Mouse (Mus musculus): ENCODE results near the gene Kat5. TPM values are rescaled to one million over a fixed set of nuclear protein-coding genes. Genes with fewer than 3 reads are reported as not detected.

Gene Kat5
- 56.5 TPM for polyA plus RNA-seq (2021)

DNA sequence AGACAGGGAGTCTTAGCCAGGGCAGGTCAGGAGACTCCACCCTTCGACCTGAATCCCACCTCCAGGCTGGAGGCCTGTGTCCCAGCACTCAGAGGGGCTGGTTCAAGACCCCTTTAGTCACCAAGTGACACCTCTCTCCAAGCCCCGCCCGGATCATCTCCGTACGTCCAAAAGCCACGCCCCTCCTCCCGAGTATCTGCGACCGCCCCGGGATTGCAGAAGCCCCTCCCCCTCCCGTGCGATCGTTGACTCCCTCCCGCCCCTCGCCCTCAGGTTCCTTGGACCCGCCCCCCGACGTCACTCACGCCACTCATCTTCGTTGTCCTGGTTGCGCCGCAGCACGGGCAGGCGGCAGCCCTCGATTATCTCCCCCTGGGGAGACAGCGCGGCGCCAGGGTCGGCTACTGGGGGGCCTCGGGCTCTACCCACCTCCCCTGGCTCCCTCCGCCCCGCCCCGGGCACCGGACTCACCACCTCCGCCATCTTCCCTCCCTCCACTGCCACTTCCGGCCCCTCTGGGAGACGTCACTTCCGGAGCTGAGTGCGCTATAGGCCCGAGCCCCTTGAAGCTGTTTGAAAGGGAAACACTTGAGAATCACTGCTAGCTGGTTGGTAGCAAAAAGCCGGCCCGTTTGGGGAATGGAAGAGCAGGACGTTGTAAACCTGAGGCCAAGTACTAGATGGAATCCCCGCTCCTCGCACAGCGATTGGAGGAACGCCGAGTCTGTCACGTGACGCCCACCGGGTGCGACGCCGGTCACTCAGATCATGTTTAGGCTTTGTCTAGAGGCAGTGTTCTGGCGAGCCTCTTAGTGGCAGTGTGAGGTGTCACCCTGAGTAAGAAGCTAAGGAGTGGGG is at the start of gene Kat5:
Gene Kat5, minus strand, starts transcription at position 691 of the 858 bp plus-strand sequence.
- ChIA-PET CTCF (interaction anchor here (1.3 to 1.6 kb wide), 2 partner anchors 11 to 41 kb away, joined by 3 to 4 read pairs; no protein-coding TSS in a partner anchor), POLR2A (interaction anchor here (0.5 to 1.0 kb wide), 2 partner anchors 23 to 153 kb away, joined by 3 read pairs; no protein-coding TSS in a partner anchor)
- no peak for TF ChIP-seq CTCF (IDR thresholded peaks at IDR 0.05)
- ATAC-seq (peak; percentile 78), DNase-seq (ENCODE audit: low read depth, low spot score) (peak; percentile 72)
- in situ Hi-C loops (cut with MboI; ENCODE audit: low pct_unique_long_range_greater_than_20kb) = no loop called here
- no peaks in the 10 kb centered on the region for H3K27me3 ChIP-seq

- POLR2A ChIA-PET = no interaction called here
- ATAC-seq = no peak
- in situ Hi-C loops (cut with MboI; ENCODE audit: low pct_unique_long_range_greater_than_20kb) = no loop called here
- DNase-seq (ENCODE audit: low read depth, low spot score) = no peak
- CTCF ChIA-PET = interaction anchor here (0.8 kb wide), 1 partner anchor 9 kb away, joined by 4 read pairs; no protein-coding TSS in a partner anchor
- H3K27me3 ChIP-seq = no peaks in the 10 kb centered on the region
- TF ChIP-seq CTCF (IDR thresholded peaks at IDR 0.05) = no peak
Measured at GRCm38 (mm10) chr19:5654720-5655298, 44.8 kb upstream of the Kat5 start.

DNA sequence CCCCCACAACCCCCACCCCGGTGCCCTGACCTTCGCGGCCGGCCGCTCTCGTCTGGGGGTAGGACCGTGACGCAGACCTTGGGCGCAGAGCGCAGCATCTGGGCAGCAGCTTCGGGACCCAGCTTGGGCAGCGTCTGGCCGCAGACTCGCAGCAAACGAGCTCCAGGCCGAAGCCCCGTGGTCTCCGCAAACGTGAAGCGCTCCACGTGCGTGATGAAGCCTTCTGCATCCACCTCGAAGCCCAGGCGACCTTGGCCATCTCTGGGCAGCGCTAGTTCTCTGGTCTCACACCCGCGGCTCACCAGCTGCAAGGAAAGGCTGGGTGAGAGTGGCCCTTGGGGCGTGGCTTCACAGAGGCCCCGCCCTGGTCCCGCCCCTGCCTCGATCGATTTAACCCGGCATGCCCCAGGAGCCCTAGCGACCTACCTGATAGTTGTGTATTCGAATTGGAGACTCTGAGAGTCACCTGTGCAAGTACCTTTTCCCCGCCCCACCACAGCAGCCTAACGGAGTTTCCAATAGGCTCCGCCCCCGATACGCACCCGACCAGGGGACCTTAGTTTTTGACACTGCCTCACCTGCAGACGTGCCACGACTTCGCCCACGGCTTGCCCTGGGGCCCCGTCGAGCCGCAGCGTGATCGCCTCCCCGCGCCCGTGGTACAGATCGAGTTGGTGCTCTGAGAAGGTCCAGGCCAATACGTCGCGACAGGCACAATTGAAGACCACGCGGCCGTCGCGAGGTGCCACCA is 44.1 kb upstream of the Kat5 start:
- DNase-seq (ENCODE audit: low read depth, low spot score) = no peak
- TF ChIP-seq CTCF (IDR thresholded peaks at IDR 0.05) = no peak
- in situ Hi-C loops (cut with MboI; ENCODE audit: low pct_unique_long_range_greater_than_20kb) = no loop called here
- H3K27me3 ChIP-seq = no peaks in the 10 kb centered on the region
- POLR2A ChIA-PET = no interaction called here
- CTCF ChIA-PET = no interaction called here
- ATAC-seq = no peak

DNA sequence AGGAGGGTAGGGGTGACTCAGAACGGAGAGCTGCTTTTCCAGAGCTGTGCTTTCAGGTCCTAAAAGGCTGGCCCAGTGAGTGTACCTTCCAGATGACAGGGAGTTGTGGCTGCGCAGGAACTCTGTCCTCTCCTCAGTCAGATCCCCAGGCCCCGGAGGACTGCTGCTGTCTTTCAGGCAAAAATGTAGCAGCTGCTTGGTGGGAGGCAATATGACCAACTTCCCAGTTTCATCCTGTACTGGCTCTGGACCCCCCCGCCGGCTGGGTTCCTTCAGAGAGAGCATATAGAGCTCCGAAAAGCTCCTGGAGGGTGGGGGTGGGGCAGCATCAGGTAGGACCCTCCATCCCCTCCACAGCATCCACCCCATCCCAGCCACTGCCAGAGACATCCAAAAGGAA is 42.5 kb upstream of the Kat5 start:
- DNase-seq (ENCODE audit: low read depth, low spot score) (no peak), ATAC-seq (no peak)
- CTCF ChIA-PET = no interaction called here
- TF ChIP-seq CTCF (IDR thresholded peaks at IDR 0.05) = no peak
- no peaks in the 10 kb centered on the region for H3K27me3 ChIP-seq
- POLR2A ChIA-PET = interaction anchor here (0.7 to 1.0 kb wide), 2 partner anchors 8 to 12 kb away, joined by 3 read pairs; no protein-coding TSS in a partner anchor
- in situ Hi-C loops (cut with MboI; ENCODE audit: low pct_unique_long_range_greater_than_20kb) = no loop called here

DNA sequence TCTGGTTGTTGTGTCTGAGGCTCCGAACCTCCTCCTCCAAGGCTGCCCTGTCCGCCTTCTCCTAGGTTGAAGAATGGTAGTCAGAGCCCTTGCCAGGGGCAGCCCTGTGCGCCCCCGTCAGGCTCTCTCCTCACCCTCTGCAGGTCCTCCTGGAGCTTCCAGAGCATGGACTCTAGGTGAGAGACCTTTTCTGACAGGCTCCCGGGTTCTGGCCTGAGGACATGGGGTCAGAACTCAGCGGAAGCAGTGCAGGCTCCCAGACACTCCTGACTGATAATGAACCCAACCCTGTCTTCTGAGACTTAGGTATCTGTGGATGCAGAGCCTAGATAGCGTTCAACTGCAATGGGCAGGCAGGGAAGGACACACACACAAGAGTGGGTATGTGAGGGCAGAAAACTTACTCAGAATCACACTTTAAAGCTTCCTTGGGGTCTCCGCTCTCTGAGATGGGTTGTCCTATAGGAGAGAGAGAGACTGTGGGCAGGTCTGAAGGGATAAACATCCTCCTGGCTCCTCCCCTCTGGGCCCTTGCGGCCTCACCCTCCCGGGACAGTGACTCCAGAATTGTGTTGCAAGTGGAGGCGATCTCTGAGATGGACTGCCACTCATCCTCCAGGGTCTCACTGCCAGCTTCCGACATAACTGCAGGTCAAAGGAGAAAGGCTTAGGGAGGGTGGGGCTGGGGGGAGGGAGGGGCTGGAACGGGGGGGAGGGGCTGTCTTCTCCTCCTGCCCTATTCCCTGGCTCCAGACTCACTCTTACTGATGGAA is 41.7 kb upstream of the Kat5 start:
- ChIA-PET POLR2A (interaction anchor here (0.7 to 1.0 kb wide), 2 partner anchors 9 to 11 kb away, joined by 3 read pairs; no protein-coding TSS in a partner anchor), CTCF (no interaction called here)
- in situ Hi-C loops (cut with MboI; ENCODE audit: low pct_unique_long_range_greater_than_20kb) = no loop called here
- ATAC-seq (no peak), DNase-seq (ENCODE audit: low read depth, low spot score) (no peak)
- no peak for TF ChIP-seq CTCF (IDR thresholded peaks at IDR 0.05)
- H3K27me3 ChIP-seq = no peaks in the 10 kb centered on the region

- CTCF ChIA-PET = interaction anchor here (1.4 kb wide), 1 partner anchor 21 kb away, joined by 5 read pairs; no protein-coding TSS in a partner anchor
- in situ Hi-C loops (cut with MboI; ENCODE audit: low pct_unique_long_range_greater_than_20kb) = no loop called here
- POLR2A ChIA-PET = interaction anchor here (0.9 to 1.4 kb wide), 4 partner anchors 12 to 150 kb away, joined by 3 to 6 read pairs (median 4); partner anchors contain the start of genes Rela and Sipa1
- H3K27me3 ChIP-seq = no peaks in the 10 kb centered on the region
- TF ChIP-seq CTCF (IDR thresholded peaks at IDR 0.05) = no peak
- DNase-seq (ENCODE audit: low read depth, low spot score) (no peak), ATAC-seq (peak; percentile 11)
Measured at GRCm38 (mm10) chr19:5649298-5649741, 39.3 kb upstream of the Kat5 start.

DNA sequence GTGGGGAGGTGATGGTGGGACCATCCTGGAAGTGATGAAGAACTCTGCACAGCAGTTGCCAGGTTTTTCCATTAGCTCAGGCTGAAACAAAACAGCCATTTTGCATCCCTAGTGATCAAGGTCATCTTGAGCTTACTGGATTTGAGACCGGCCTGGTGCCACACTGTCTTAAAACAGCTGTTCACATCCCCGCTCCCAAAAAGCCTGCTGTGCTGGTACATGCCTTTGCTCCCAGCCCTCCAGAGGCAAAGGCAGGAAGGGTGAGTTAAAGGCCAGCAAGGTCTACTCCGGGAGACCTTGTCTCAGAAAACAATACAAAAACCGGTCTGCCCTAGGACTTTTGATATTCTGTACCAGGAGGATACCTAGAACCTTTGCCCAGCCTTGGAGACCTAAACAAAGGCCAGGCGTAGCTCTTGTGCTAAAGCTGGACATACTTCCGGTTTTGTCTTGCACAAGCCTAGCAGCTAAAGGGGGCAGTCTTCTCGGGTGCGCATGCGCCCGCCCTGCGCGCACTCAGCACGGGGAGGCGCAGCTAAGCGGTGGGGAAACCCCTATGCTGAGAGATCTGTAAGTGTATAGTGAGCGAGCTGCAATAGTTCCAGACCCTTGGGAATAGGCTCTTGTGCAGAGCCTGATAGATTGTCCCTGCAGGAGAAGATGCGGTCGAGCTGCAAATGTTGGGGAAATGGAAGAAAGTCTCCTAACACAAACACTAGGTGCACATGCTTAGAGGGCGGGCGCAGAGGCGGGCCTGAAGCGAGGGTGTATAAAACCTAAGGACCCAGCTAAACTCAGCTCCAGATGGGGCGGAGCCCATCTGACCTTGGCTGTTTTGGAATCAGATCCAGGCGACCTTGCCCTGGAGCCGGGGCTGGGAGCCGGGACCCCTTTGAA is 38.6 kb upstream of the Kat5 start:
- in situ Hi-C loops (cut with MboI; ENCODE audit: low pct_unique_long_range_greater_than_20kb) = no loop called here
- H3K27me3 ChIP-seq = no peaks in the 10 kb centered on the region
- DNase-seq (ENCODE audit: low read depth, low spot score) (no peak), ATAC-seq (peak; percentile 20)
- TF ChIP-seq CTCF (IDR thresholded peaks at IDR 0.05) = no peak
- POLR2A ChIA-PET = interaction anchor here (0.9 to 1.4 kb wide), 4 partner anchors 11 to 151 kb away, joined by 3 to 6 read pairs (median 4); partner anchors contain the start of genes Rela and Sipa1
- CTCF ChIA-PET = interaction anchor here (0.8 to 1.4 kb wide), 2 partner anchors 12 to 21 kb away, joined by 3 to 5 read pairs; no protein-coding TSS in a partner anchor

DNA sequence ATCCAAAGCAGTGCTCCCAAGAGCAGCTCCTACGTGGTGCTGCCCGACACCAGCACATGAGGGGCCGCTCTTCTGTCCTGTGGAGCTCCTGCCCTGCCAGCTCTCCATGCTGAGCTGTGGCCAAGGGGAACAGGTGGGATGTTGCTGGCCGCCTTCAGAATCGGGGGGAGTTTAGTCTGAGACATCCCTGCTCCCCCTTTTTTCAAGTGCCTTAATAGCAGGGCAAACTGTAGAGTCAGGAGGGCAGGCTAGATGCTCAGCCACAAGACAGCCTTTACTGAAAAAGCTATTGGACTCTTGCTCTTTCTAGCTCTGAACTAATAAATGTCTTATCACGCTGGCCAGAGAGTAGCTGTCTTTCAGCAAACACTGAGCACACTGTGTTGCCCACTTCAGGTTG is 37.8 kb upstream of the Kat5 start:
- no peak for ATAC-seq
- in situ Hi-C loops (cut with MboI; ENCODE audit: low pct_unique_long_range_greater_than_20kb) = no loop called here
- CTCF ChIA-PET = interaction anchor here (1.5 kb wide), 1 partner anchor 139 kb away, joined by 4 read pairs; no protein-coding TSS in a partner anchor
- DNase-seq (ENCODE audit: low read depth, low spot score) = no peak
- no peak for TF ChIP-seq CTCF (IDR thresholded peaks at IDR 0.05)
- POLR2A ChIA-PET = no interaction called here
- H3K27me3 ChIP-seq = no peaks in the 10 kb centered on the region

All from Patski (cell line).